Mouse (Mus musculus): ENCODE data around the gene Nid2. TPM values are rescaled to one million over a fixed set of nuclear protein-coding genes. Genes with fewer than 3 reads are reported as not detected.

The Nid2 gene
- total RNA-seq, 2 experiments from 2014 or later, result 1.4 to 2.3 TPM

GRCm38 (mm10) chr14:19775491-19775890 lies 24.4 kb downstream of the Nid2 start:
- Histone ChIP-seq H3K27ac (no peak overlapping the region), H3K4me3 (no peak overlapping the region)
- TF ChIP-seq CTCF (conservative IDR thresholded peaks at IDR 0.05), result no peak
- no peak for DNase-seq (ENCODE audit: low spot score in 2 of 2)

- Histone ChIP-seq H3K4me3 (no peak overlapping the region), H3K27ac (no peak overlapping the region)
- no peak for DNase-seq (ENCODE audit: low spot score in 2 of 2)
- TF ChIP-seq CTCF (conservative IDR thresholded peaks at IDR 0.05), result 0 out of 2 replicates have a peak, but pooled peaks have one; percentile 20
Measured at GRCm38 (mm10) chr14:19776179-19776578, 25.1 kb downstream of the Nid2 start.

GRCm38 (mm10) chr14:19776890-19777289 lies 25.8 kb downstream of the Nid2 start:
- DNase-seq (ENCODE audit: low spot score in 2 of 2), result no peak
- Histone ChIP-seq H3K27ac (no peak overlapping the region), H3K4me3 (no peak overlapping the region)
- TF ChIP-seq CTCF (conservative IDR thresholded peaks at IDR 0.05), result peak; percentile 75

GRCm38 (mm10) chr14:19777365-19777764 lies 26.3 kb downstream of the Nid2 start:
- DNase-seq (ENCODE audit: low spot score in 2 of 2), result no peak
- no peak overlapping the region for H3K27ac ChIP-seq
- H3K4me3 ChIP-seq, result no peak overlapping the region
- TF ChIP-seq CTCF (conservative IDR thresholded peaks at IDR 0.05), result no peak

GRCm38 (mm10) chr14:19777945-19778344 lies 26.9 kb downstream of the Nid2 start:
- DNase-seq (ENCODE audit: low spot score in 2 of 2), result no peak
- H3K27ac ChIP-seq, result no peak overlapping the region
- TF ChIP-seq CTCF (conservative IDR thresholded peaks at IDR 0.05), result no peak
- no peak overlapping the region for H3K4me3 ChIP-seq

- no peak for TF ChIP-seq CTCF (conservative IDR thresholded peaks at IDR 0.05)
- DNase-seq (ENCODE audit: low spot score in 2 of 2), result no peak
- Histone ChIP-seq H3K4me3 (no peak overlapping the region), H3K27ac (no peak overlapping the region)
Measured at GRCm38 (mm10) chr14:19785797-19786588, 34.9 kb downstream of the Nid2 start.

GRCm38 (mm10) chr14:19788443-19788842 lies 37.4 kb downstream of the Nid2 start:
- no peak for TF ChIP-seq CTCF (conservative IDR thresholded peaks at IDR 0.05)
- no peak for DNase-seq (ENCODE audit: low spot score in 2 of 2)
- Histone ChIP-seq H3K4me3 (no peak overlapping the region), H3K27ac (no peak overlapping the region)

- Histone ChIP-seq H3K27ac (no peak overlapping the region), H3K4me3 (no peak overlapping the region)
- TF ChIP-seq CTCF (conservative IDR thresholded peaks at IDR 0.05), result no peak
- DNase-seq (ENCODE audit: low spot score in 2 of 2), result no peak
Measured at GRCm38 (mm10) chr14:19794881-19795280, 43.8 kb downstream of the Nid2 start.

GRCm38 (mm10) chr14:19796541-19797304 lies 45.7 kb downstream of the Nid2 start:
- H3K4me3 ChIP-seq, result no peak overlapping the region
- TF ChIP-seq CTCF (conservative IDR thresholded peaks at IDR 0.05), result no peak
- DNase-seq (ENCODE audit: low spot score in 2 of 2), result no peak
- H3K27ac ChIP-seq, result no peak overlapping the region

GRCm38 (mm10) chr14:19800485-19800884 lies 49.4 kb downstream of the Nid2 start:
- DNase-seq (ENCODE audit: low spot score in 2 of 2), result no peak
- TF ChIP-seq CTCF (conservative IDR thresholded peaks at IDR 0.05), result no peak
- Histone ChIP-seq H3K4me3 (no peak overlapping the region), H3K27ac (no peak overlapping the region)

- no peak for TF ChIP-seq CTCF (conservative IDR thresholded peaks at IDR 0.05)
- Histone ChIP-seq H3K4me3 (no peak overlapping the region), H3K27ac (0 out of 2 replicates have a peak overlapping the region, but pooled peaks have one; percentile 49)
- peak; percentile 52 for DNase-seq (ENCODE audit: low spot score in 2 of 2)
Measured at GRCm38 (mm10) chr14:19801474-19802215, 50.6 kb downstream of the Nid2 start.

- no peak overlapping the region for H3K4me3 ChIP-seq
- DNase-seq (ENCODE audit: low spot score in 2 of 2), result no peak
- TF ChIP-seq CTCF (conservative IDR thresholded peaks at IDR 0.05), result no peak
- no peak overlapping the region for H3K27ac ChIP-seq
Measured at GRCm38 (mm10) chr14:19803222-19803621, 52.2 kb downstream of the Nid2 start.

GRCm38 (mm10) chr14:19803623-19804022 lies 52.6 kb downstream of the Nid2 start:
- no peak overlapping the region for H3K27ac ChIP-seq
- TF ChIP-seq CTCF (conservative IDR thresholded peaks at IDR 0.05), result no peak
- no peak for DNase-seq (ENCODE audit: low spot score in 2 of 2)
- no peak overlapping the region for H3K4me3 ChIP-seq
